Mouse (Mus musculus) small intestine, adult 2 months (tissue): ENCODE measurements around the gene Dennd1b.

Experiments used
- CTCF ChIP-seq: fragments of 200-500 bp; IDR thresholded peaks from 2 replicates; pipeline ENCODE4 v1.5.1; 2012; ENCODE audit warnings: low read depth, mild to moderate bottlenecking, control low read depth, inconsistent platforms, low read length, moderate library complexity, mixed read lengths; ENCODE audit not compliant: insufficient replicate concordance, insufficient read length; ENCODE audit errors: extremely low read depth
- POLR2A ChIP-seq: fragments of 200-500 bp; IDR thresholded peaks from 2 replicates; pipeline ENCODE4 v1.6.1; 2012; ENCODE audit warnings: low read depth, mild to moderate bottlenecking, control low read depth, inconsistent platforms, low read length, moderate library complexity

DNA sequence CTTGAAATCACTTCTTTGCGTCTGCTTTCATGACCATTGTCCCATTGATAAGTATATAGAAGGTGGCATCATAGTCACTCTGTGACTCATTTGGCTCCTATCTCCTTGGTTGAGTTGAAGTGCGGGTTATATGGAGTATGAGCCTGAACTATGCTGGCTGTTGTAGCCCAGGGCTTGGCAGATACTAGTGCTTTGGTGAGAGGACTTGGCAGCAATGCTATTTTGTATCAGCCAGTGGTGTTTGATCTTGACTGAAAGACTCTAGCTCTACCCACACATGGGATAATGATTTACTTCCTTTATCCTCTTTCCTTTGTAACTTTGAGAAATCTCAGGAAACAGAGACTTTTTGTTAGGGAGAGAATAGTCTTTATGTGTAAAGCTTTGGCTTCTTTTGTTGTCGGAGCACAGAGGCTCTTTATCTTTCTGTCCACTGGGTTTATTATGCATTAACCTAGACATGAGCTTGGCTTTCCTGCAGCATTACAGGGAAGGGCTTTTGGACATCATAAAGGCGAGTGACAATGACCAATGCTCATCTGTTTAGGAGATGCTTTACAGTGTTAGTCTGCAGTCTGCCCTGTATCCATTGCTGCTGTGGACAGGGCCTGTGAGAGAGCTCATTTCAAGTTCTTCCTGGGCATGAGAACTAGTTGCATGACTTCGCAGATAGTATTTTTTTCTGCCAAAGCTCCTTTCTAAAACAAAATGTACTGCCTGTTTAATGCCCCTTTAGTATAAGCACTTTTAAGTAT is 29.3 kb downstream of the Dennd1b start:
- TF ChIP-seq POLR2A: no peak
- TF ChIP-seq CTCF: no peak
